Mouse (Mus musculus): ENCODE measurements around the gene Abt1. TPM values are rescaled to one million over a fixed set of nuclear protein-coding genes. Genes with fewer than 3 reads are reported as not detected.
A peak's percentile ranks its signal among the peaks of the same experiment; 100 is the strongest.
"Not testable (repeated sequence)": the region's sequence is repeated elsewhere in the genome, so short reads cannot be mapped to it uniquely, and the experiment has no call there.

Gene Abt1
- polyA plus RNA-seq, 1 experiment from 2014 or later = 14.2 TPM

DNA sequence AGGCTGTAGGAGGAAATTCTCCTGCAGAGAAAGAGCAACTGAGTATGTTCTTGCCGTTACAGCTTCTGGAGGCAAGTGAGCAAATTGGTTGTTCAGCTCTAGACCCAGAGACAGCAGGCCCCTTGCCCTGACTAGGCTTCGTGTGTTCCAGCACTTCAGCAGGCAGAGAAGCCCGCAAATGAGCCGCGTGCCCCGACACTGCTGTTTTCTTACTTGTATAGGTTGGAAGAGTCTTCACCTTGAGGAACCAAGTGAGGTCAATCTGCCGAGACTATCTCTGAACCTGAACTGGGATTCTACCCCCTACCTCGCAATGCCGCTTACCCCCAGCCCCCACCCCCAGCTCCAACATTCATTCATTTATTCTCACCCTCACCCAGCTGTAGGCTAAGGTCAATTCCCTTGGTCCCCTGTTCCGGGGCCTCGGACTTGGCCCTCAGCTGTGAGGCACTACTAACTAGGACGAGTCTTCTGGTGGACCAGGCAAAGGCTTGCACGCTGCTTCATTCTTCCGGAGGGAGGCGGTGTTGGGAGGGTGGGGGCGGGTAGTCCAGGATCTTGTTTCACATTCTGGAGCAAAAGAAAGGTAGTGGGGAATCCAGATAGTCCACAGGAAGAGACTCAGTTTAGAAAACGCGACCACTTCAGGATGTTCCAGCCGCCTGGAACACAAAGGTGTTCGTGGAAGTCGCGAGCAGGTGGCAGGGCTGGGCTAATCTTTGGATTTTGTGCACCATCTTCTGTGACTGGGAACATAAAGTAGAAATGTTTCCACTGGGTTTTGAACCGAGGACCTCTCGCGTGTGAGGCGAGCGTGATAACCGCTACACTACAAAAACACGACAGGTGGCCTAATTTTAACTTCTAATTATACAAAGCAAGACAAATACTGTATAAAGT, 12.1 kb downstream of the Abt1 start:
- Histone ChIP-seq H3K9ac (0 out of 2 replicates have a peak overlapping the region, but pooled peaks have one; percentile 27), H3K4me2 (peak overlapping the region; percentile 65), H3K9me3 (no peaks in the 10 kb centered on the region), H3K36me3 (no peaks in the 10 kb centered on the region), H3K27ac (no peak overlapping the region), H3K4me1 (peaks cover 16% of the 10 kb centered on the region), H3K4me3 (peak overlapping the region; percentile 37), H3K27me3 (peaks cover 13% of the 10 kb centered on the region; the same call in 1 of the 2 replicates)
- WGBS = 5% methylated on average over 29 of the region's 29 CpGs
- ATAC-seq (ENCODE audit: borderline replicate concordance, extremely low read depth, low FRiP score, low TSS enrichment) = no peak

- H3K27ac ChIP-seq = no peak overlapping the region
Measured at GRCm38 (mm10) chr13:23410632-23411031, 13.0 kb downstream of the Abt1 start.

GRCm38 (mm10) chr13:23402626-23403025, 21.0 kb downstream of the Abt1 start:
- 0 out of 2 replicates have a peak, but pooled peaks cover 7% of the 10 kb centered on the region for H3K4me1 ChIP-seq
- no peak overlapping the region for H3K4me3 ChIP-seq
- no peak for ATAC-seq (ENCODE audit: borderline replicate concordance, extremely low read depth, low FRiP score, low TSS enrichment)
- no peak overlapping the region for H3K27ac ChIP-seq
- no peak overlapping the region for H3K9ac ChIP-seq
- H3K36me3 ChIP-seq = no peaks in the 10 kb centered on the region
- peak overlapping the region; percentile 64 for H3K4me2 ChIP-seq
- peaks cover 12% of the 10 kb centered on the region; the same call in 1 of the 2 replicates for H3K27me3 ChIP-seq
- 27% methylated on average over 2 of the region's 2 CpGs for WGBS
- no peaks in the 10 kb centered on the region for H3K9me3 ChIP-seq

More at GRCm38 (mm10) chr13:23410632-23411031, 13.0 kb downstream of the Abt1 start:
- Histone ChIP-seq H3K9me3 (no peaks in the 10 kb centered on the region), H3K9ac (no peak overlapping the region), H3K4me2 (no peak overlapping the region), H3K36me3 (no peaks in the 10 kb centered on the region), H3K27me3 (peaks cover 13% of the 10 kb centered on the region; the same call in 1 of the 2 replicates), H3K4me3 (no peak overlapping the region), H3K4me1 (peaks cover 16% of the 10 kb centered on the region)
- WGBS = 67% methylated on average over 9 of the region's 9 CpGs
- no peak for ATAC-seq (ENCODE audit: borderline replicate concordance, extremely low read depth, low FRiP score, low TSS enrichment)

DNA sequence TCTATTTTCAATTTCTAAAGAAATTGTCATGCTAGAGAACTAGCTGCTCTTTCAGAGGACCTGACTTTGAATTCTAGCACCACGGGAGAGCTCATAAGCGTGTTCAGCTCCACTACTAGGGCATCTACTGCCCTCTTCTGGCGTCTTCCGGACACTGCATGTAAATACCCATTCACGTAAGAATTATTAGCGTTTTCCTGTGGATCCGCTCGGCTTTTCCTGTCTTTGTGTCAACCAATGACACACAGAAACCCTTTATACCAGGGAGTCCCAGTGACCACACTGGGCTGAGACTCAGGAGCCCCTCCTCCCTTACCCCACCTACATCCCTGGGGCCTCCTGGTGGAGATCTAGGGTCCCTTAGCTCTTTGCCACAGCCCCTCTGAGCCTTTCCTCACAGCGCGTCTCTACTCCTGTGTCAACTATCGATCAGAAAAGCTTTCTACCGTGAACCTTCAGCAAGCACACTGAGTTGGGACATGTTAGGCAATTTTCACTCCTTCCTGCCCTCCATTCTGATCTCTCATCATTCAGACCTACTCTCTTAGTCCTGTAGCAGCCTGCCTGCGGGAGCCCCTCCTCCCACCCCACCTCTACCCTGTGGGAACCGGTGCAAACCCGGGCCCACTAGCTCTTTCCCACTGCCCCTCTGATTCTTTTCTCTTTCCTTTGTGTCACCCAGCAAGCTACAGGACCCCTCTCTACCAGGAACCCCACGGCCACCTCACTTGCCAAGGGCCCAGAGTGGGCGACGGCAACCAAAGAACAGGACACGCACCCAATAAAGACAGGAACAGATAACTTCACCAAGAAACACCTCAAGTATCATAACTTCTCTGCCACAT, 21.8 kb downstream of the Abt1 start:
- Histone ChIP-seq H3K4me1 (0 out of 2 replicates have a peak, but pooled peaks cover 7% of the 10 kb centered on the region), H3K9ac (peak overlapping the region; percentile 39), H3K4me2 (peak overlapping the region; percentile 64), H3K36me3 (no peaks in the 10 kb centered on the region), H3K27ac (no peak overlapping the region), H3K9me3 (no peaks in the 10 kb centered on the region), H3K4me3 (peak overlapping the region; percentile 37), H3K27me3 (peaks cover 13% of the 10 kb centered on the region; the same call in 1 of the 2 replicates)
- ATAC-seq (ENCODE audit: borderline replicate concordance, extremely low read depth, low FRiP score, low TSS enrichment) = peak; percentile 81
- 4% methylated on average over 19 of the region's 19 CpGs for WGBS

GRCm38 (mm10) chr13:23400771-23401682, 22.6 kb downstream of the Abt1 start:
- Histone ChIP-seq H3K4me1 (0 out of 2 replicates have a peak, but pooled peaks cover 12% of the 10 kb centered on the region), H3K27me3 (peaks cover 18% of the 10 kb centered on the region), H3K4me3 (peak overlapping the region; percentile 37; the same call in 1 of the 2 replicates), H3K4me2 (peak overlapping the region; percentile 64), H3K27ac (no peak overlapping the region), H3K36me3 (no peaks in the 10 kb centered on the region), H3K9ac (no peak overlapping the region), H3K9me3 (no peaks in the 10 kb centered on the region)
- no peak for ATAC-seq (ENCODE audit: borderline replicate concordance, extremely low read depth, low FRiP score, low TSS enrichment)
- 11% methylated on average over 24 of the region's 24 CpGs for WGBS

- H3K4me2 ChIP-seq = peak overlapping the region; percentile 77
- not testable (repeated sequence) for H3K36me3 ChIP-seq; H3K27ac ChIP-seq; ATAC-seq (ENCODE audit: borderline replicate concordance, extremely low read depth, low FRiP score, low TSS enrichment); H3K9ac ChIP-seq; H3K9me3 ChIP-seq
- H3K27me3 ChIP-seq = peaks cover 38% of the 10 kb centered on the region
- H3K4me1 ChIP-seq = peaks cover 12% of the 10 kb centered on the region; the same call in 1 of the 2 replicates
- peak overlapping the region; percentile 45 for H3K4me3 ChIP-seq
- 15% methylated on average over 14 of the region's 14 CpGs for WGBS
Measured at GRCm38 (mm10) chr13:23396913-23397312, 26.8 kb downstream of the Abt1 start.

DNA sequence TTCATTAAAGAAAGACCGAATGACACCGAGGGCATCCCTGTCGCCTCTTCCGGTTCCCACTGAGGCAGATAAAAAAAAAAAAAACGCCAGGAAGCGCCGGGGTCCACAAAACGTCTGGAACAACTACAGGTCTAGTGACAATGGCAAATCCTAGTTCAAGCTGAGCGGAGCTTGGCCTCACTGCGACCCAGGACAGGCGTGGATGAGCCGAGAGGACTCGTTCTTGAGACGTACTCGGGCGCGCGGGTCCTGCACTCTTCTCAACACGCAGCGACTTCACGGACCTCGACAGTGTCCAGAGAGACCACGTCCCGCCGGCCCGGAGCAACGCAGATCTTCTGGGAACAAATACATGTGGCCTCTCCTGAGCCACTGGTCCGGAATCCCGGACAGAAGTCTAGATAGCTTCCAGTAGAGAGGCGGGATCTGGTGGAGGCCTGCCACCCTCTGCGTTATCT, 27.4 kb downstream of the Abt1 start:
- Histone ChIP-seq H3K27me3 (peaks cover 38% of the 10 kb centered on the region), H3K4me3 (peak overlapping the region; percentile 45), H3K9me3 (no peaks in the 10 kb centered on the region), H3K27ac (no peak overlapping the region), H3K9ac (peak overlapping the region; percentile 19; the same call in 1 of the 2 replicates), H3K4me1 (peaks cover 12% of the 10 kb centered on the region; the same call in 1 of the 2 replicates), H3K4me2 (peak overlapping the region; percentile 77), H3K36me3 (no peaks in the 10 kb centered on the region)
- under 1% methylated on average over 31 of the region's 31 CpGs for WGBS
- no peak for ATAC-seq (ENCODE audit: borderline replicate concordance, extremely low read depth, low FRiP score, low TSS enrichment)

- Histone ChIP-seq H3K9ac (0 out of 2 replicates have a peak overlapping the region, but pooled peaks have one; percentile 19), H3K9me3 (no peaks in the 10 kb centered on the region), H3K27ac (no peak overlapping the region), H3K36me3 (no peaks in the 10 kb centered on the region), H3K4me2 (peak overlapping the region; percentile 77), H3K4me3 (peak overlapping the region; percentile 45), H3K4me1 (peaks cover 12% of the 10 kb centered on the region; the same call in 1 of the 2 replicates), H3K27me3 (peaks cover 38% of the 10 kb centered on the region)
- WGBS = 2% methylated on average over 43 of the region's 43 CpGs
- ATAC-seq (ENCODE audit: borderline replicate concordance, extremely low read depth, low FRiP score, low TSS enrichment) = no peak
Measured at GRCm38 (mm10) chr13:23395301-23396245, 28.1 kb downstream of the Abt1 start.

DNA sequence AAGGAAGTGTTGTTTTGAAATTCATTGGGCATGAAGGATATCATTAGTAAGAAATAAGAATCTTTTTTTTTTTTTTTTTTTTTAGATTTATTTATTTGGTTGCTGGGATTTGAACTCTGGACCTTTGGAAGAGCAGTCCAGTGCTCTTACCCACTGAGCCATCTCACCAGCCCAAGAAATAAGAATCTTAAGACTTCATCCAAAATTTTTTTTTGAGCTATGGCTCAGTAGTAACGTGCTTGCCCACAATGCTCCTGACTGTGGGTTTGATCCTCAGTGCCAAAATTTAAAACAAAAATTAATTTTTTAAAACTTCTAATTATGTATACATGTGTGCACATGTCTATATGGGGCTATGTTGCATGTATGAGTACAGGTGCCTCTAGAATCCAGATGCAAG, 36.1 kb downstream of the Abt1 start:
- WGBS = 81% methylated on average over 1 of the region's 1 CpGs

GRCm38 (mm10) chr13:23383127-23383526, 40.5 kb downstream of the Abt1 start:
- ATAC-seq (ENCODE audit: borderline replicate concordance, extremely low read depth, low FRiP score, low TSS enrichment) = no peak
- H3K4me3 ChIP-seq = no peak overlapping the region
- no peaks in the 10 kb centered on the region for H3K36me3 ChIP-seq
- H3K4me1 ChIP-seq = no peaks in the 10 kb centered on the region
- H3K27ac ChIP-seq = no peak overlapping the region
- WGBS = 40% methylated on average over 1 of the region's 1 CpGs
- H3K9ac ChIP-seq = no peak overlapping the region
- H3K9me3 ChIP-seq = no peaks in the 10 kb centered on the region
- H3K4me2 ChIP-seq = no peak overlapping the region
- H3K27me3 ChIP-seq = no peaks in the 10 kb centered on the region

More for the DNA sequence above, 36.1 kb downstream of the Abt1 start:
- no peaks in the 10 kb centered on the region for H3K9me3 ChIP-seq
- no peak overlapping the region for H3K27ac ChIP-seq
- H3K9ac ChIP-seq = no peak overlapping the region
- H3K4me3 ChIP-seq = no peak overlapping the region
- no peak overlapping the region for H3K4me2 ChIP-seq
- no peak for ATAC-seq (ENCODE audit: borderline replicate concordance, extremely low read depth, low FRiP score, low TSS enrichment)
- H3K27me3 ChIP-seq = no peaks in the 10 kb centered on the region
- no peaks in the 10 kb centered on the region for H3K4me1 ChIP-seq
- no peaks in the 10 kb centered on the region for H3K36me3 ChIP-seq

Measured in lung, embryonic 15.5 days (tissue).